Mouse (Mus musculus) forebrain, embryonic 11.5 days (tissue): ENCODE results near the gene D5Ertd579e. TPM values are rescaled to one million over a fixed set of nuclear protein-coding genes. Genes with fewer than 3 reads are reported as not detected.
"Not testable (repeated sequence)": the region's sequence is repeated elsewhere in the genome, so short reads cannot be mapped to it uniquely, and the experiment has no call there.

Experiments
- ATAC-seq: fragments of 200-750 bp; cut with Nextera tagmentation; replicated peaks from 2 replicates; pipeline ENCODE4 v1.8.0; 2017; ENCODE audit warnings: moderate TSS enrichment; ENCODE audit not compliant: low FRiP score
- DNase-seq: peaks from one replicate; pipeline ENCODE4 v3.0.0-alpha.2; 2017; ENCODE audit warnings: low spot score
- H3K27ac ChIP-seq: fragments of 300-500 bp; sonication (generic); 2 replicates; pipeline ENCODE4 v1.5.1; 2014; ENCODE audit warnings: low read depth, low read length
- H3K27me3 ChIP-seq: fragments of 300-500 bp; sonication (generic); 2 replicates; pipeline ENCODE4 v1.6.1; 2014; ENCODE audit warnings: mild to moderate bottlenecking, low read length, mixed read lengths; ENCODE audit not compliant: control insufficient read depth, insufficient read depth
- H3K36me3 ChIP-seq: fragments of 300-500 bp; sonication (generic); 2 replicates; pipeline ENCODE4 v1.6.1; 2014; ENCODE audit warnings: mild to moderate bottlenecking, low read length, moderate library complexity, mixed read lengths; ENCODE audit not compliant: control insufficient read depth, insufficient read depth
- H3K4me1 ChIP-seq: fragments of 300-500 bp; sonication (generic); replicated peaks from 2 replicates; pipeline ENCODE4 v1.6.1; 2014; ENCODE audit warnings: low read length, mixed read lengths; ENCODE audit not compliant: control insufficient read depth, insufficient read depth
- H3K4me2 ChIP-seq: fragments of 300-500 bp; sonication (generic); 2 replicates; pipeline ENCODE4 v1.6.1; 2014; ENCODE audit warnings: low read depth, mild to moderate bottlenecking, low read length, moderate library complexity, mixed read lengths; ENCODE audit not compliant: severe bottlenecking
- H3K4me3 ChIP-seq: fragments of 300-500 bp; sonication (generic); 2 replicates; pipeline ENCODE4 v1.5.1; 2014; ENCODE audit warnings: low read depth, low read length
- H3K9ac ChIP-seq: fragments of 300-500 bp; sonication (generic); 2 replicates; pipeline ENCODE4 v1.6.1; 2014; ENCODE audit warnings: low read length
- H3K9me3 ChIP-seq: fragments of 300-500 bp; sonication (generic); 2 replicates; pipeline ENCODE4 v1.6.1; 2016; ENCODE audit warnings: low read length, mixed read lengths; ENCODE audit not compliant: control insufficient read depth
- WGBS: fragments of 180-500 bp; shearing (Covaris S2); extraction: QIAGEN DNeasy Blood & Tissue Kit; methylation state at CpG from one replicate; pipeline ENCODE4 v1.1.7; 2014; 5-methylcytosine and 5-hydroxymethylcytosine counted together
- polyA plus RNA-seq: library from polyadenylated mRNA; unstranded; fragments of >200 nt; fragmentation: Nextera tagmentation; extraction: Ambion mirVana; gene quantifications from 2 replicates; pipeline ENCODE4 v1.2.1, GENCODE M21; 2014

Gene D5Ertd579e
- polyA plus RNA-seq, 1 experiment from 2014 or later: 41.9 TPM

GRCm38 (mm10) chr5:36667986-36668385 lies 27.8 kb downstream of the D5Ertd579e start:
- not testable (repeated sequence) for ATAC-seq, DNase-seq, H3K9me3 ChIP-seq, H3K4me2 ChIP-seq, H3K4me1 ChIP-seq, H3K9ac ChIP-seq, H3K27ac ChIP-seq, H3K4me3 ChIP-seq, H3K27me3 ChIP-seq, H3K36me3 ChIP-seq
- whole genome bisulfite sequencing: 80% methylated on average over 2 of the region's 2 CpGs

- Histone ChIP-seq H3K27ac (no peak overlapping the region), H3K4me3 (no peak overlapping the region), H3K9ac (no peak overlapping the region), H3K4me2 (no peak overlapping the region), H3K27me3 (no peaks in the 10 kb centered on the region), H3K36me3 (no peaks in the 10 kb centered on the region; the same call in 1 of the 2 replicates), H3K9me3 (no peaks in the 10 kb centered on the region), H3K4me1 (no peaks in the 10 kb centered on the region)
- DNase-seq: no peak
- WGBS: 95% methylated on average over 5 of the region's 5 CpGs
- ATAC-seq: no peak
These were observed 28.7 kb downstream of the D5Ertd579e start for GRCm38 (mm10) chr5:36667165-36667564.

DNA sequence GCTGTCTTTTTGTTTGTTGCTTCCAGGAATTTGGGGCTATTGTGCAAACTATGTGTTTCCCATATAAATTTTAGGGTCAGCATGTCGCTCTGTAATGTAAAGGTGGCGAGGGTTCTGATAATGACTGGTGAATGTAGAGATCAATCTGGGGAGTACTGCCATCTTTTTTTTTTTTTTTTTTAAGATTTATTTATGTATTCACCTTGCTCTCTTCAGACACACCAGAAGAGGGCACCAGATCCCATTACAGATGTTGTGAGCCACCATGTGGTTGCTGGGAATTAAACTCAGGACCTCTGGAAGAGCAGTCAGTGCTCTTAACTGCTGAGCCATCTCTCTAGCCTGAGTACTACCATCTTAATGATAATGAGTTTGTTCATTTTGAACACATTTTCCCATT lies 29.1 kb downstream of the D5Ertd579e start:
- H3K4me3 ChIP-seq, H3K9me3 ChIP-seq, H3K4me2 ChIP-seq, DNase-seq, H3K27ac ChIP-seq, H3K36me3 ChIP-seq, ATAC-seq, H3K9ac ChIP-seq, H3K27me3 ChIP-seq, H3K4me1 ChIP-seq: not testable (repeated sequence)
- 96% methylated on average over 2 of the region's 2 CpGs for WGBS

- H3K4me2 ChIP-seq: no peak overlapping the region
- H3K4me1 ChIP-seq: no peaks in the 10 kb centered on the region
- no peak overlapping the region for H3K27ac ChIP-seq
- DNase-seq (no peak), ATAC-seq (no peak)
- H3K9me3 ChIP-seq: no peaks in the 10 kb centered on the region
- 89% methylated on average over 2 of the region's 2 CpGs for WGBS
- H3K27me3 ChIP-seq: no peaks in the 10 kb centered on the region
- H3K36me3 ChIP-seq: no peaks in the 10 kb centered on the region
- no peak overlapping the region for H3K9ac ChIP-seq
- no peak overlapping the region for H3K4me3 ChIP-seq
These were observed 32.5 kb downstream of the D5Ertd579e start for GRCm38 (mm10) chr5:36663329-36663728.

DNA sequence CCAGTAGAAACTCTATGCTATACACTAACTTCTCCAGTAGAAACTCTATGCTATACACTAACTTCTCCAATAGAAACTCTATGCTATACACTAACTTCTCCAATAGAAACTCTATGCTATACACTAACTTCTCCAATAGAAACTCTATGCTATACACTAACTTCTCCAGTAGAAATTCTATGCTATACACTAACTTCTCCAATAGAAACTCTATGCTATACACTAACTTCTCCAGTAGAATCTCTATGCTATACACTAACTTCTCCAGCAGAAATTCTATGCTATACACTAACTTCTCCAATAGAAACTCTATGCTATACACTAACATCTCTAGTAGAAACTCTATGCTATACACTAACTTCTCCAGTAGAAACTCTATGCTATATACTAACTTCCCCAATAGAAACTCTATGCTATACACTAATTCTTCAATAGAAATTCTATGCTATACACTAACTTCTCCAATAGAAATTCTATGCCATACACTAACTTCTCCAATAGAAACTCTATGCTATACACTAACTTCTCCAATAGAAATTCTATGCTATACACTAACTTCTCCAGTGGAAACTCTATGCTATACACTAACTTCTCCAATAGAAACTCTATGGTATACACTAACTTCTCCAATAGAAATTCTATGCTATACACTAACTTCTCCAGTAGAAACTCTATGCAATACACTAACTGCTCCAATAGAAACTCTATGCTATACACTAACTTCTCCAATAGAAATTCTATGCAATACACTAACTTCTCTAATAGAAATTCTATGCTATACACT lies 34.7 kb downstream of the D5Ertd579e start:
- DNase-seq, ATAC-seq, H3K27me3 ChIP-seq, H3K27ac ChIP-seq, H3K4me2 ChIP-seq, H3K4me3 ChIP-seq, H3K9me3 ChIP-seq, H3K36me3 ChIP-seq, H3K4me1 ChIP-seq, H3K9ac ChIP-seq: not testable (repeated sequence)

DNA sequence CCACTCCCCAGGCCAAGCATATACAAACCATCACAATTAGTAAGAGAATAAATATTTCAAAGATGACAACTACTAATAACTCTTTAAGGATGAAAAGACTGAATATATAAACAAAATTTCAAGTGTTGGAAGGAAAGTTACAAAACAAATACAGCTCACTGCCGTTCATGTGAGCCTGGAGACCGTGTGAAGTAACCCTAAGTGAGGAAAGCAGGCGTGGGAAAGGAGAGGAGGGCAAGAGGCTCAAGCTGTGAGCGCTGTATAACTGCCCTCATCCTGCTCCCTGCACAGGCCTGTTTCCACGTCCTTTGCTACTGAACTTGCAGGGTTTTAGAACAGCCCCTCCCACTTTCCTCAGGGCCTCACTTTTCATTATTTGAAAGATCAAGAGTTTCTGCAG lies 70.2 kb downstream of the D5Ertd579e start:
- 78% methylated on average over 5 of the region's 5 CpGs for WGBS
- Histone ChIP-seq H3K4me3 (no peak overlapping the region), H3K36me3 (no peaks in the 10 kb centered on the region; the same call in 1 of the 2 replicates), H3K27ac (no peak overlapping the region), H3K4me2 (no peak overlapping the region), H3K9ac (no peak overlapping the region), H3K4me1 (no peaks in the 10 kb centered on the region), H3K9me3 (no peaks in the 10 kb centered on the region), H3K27me3 (no peaks in the 10 kb centered on the region)
- ATAC-seq (no peak), DNase-seq (no peak)

DNA sequence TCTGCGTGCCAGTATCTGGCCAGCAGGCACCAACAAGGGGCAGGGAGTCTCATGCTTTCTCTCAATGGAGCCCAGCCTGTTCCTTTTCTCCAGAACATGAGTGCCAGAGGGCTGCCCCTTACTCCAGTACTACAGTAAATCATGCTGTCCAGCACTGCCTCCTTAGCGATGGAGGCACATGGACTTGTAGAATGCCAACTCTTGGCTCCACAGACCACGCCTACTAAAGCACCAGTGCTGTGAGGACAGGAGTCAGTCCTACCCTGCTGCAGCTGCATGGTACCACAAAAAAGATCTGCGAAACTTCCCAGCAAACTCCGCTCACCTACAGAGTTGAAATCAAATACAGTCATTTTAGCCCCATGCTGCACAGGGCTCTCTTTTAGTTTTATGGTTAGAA lies 72.2 kb downstream of the D5Ertd579e start:
- no peaks in the 10 kb centered on the region; the same call in 1 of the 2 replicates for H3K36me3 ChIP-seq
- DNase-seq (no peak), ATAC-seq (no peak)
- no peaks in the 10 kb centered on the region for H3K4me1 ChIP-seq
- no peak overlapping the region for H3K27ac ChIP-seq
- no peak overlapping the region for H3K9ac ChIP-seq
- no peaks in the 10 kb centered on the region for H3K9me3 ChIP-seq
- no peak overlapping the region for H3K4me2 ChIP-seq
- no peak overlapping the region for H3K4me3 ChIP-seq
- H3K27me3 ChIP-seq: no peaks in the 10 kb centered on the region
- 93% methylated on average over 5 of the region's 5 CpGs for WGBS

GRCm38 (mm10) chr5:36621058-36621449 lies 74.8 kb downstream of the D5Ertd579e start:
- H3K4me1 ChIP-seq: no peaks in the 10 kb centered on the region
- no peak overlapping the region for H3K27ac ChIP-seq
- no peaks in the 10 kb centered on the region for H3K9me3 ChIP-seq
- DNase-seq: no peak
- H3K27me3 ChIP-seq: no peaks in the 10 kb centered on the region
- H3K4me3 ChIP-seq: no peak overlapping the region
- 88% methylated on average over 5 of the region's 5 CpGs for WGBS
- no peak overlapping the region for H3K4me2 ChIP-seq
- H3K9ac ChIP-seq: no peak overlapping the region
- ATAC-seq: no peak
- 0 out of 2 replicates have a peak, but pooled peaks cover 3% of the 10 kb centered on the region for H3K36me3 ChIP-seq
